14 mouse cellular contexts compared by ENCODE assay signal in genomic region chr5:8669606-8670005, GRCm38 (mm10). TPM values are rescaled to one million over a fixed set of nuclear protein-coding genes. Genes with fewer than 3 reads are reported as not detected.
"Had no signal": no experiment of that assay in that cellular context is flagged by ENCODE, and none has a peak within 500 bp of the region (broad histone marks: within the 10 kb centered on the region; RNA-seq: fewer than 3 reads in every experiment).

No protein-coding gene starts in this region.

- H3K27me3 ChIP-seq: limb, embryonic 12.5 days; liver, embryonic 13.5 days; lung, embryonic 15.5 days; neural tube, embryonic 12.5 days had no signal

- H3K4me2 ChIP-seq: limb, embryonic 12.5 days; liver, embryonic 13.5 days; lung, embryonic 15.5 days; neural tube, embryonic 12.5 days had no signal

- H3K27ac ChIP-seq: limb, embryonic 12.5 days; liver, embryonic 13.5 days; lung, embryonic 15.5 days; neural tube, embryonic 12.5 days had no signal

- H3K9ac ChIP-seq: limb, embryonic 12.5 days; liver, embryonic 13.5 days; liver, postnatal 0 days; lung, embryonic 15.5 days; neural tube, embryonic 12.5 days had no signal

- H3K4me3 ChIP-seq: limb, embryonic 12.5 days; liver, embryonic 13.5 days; lung, embryonic 15.5 days; myocyte; neural tube, embryonic 12.5 days had no signal

- H3K4me1 ChIP-seq: limb, embryonic 12.5 days; liver, embryonic 13.5 days; lung, embryonic 15.5 days; neural tube, embryonic 12.5 days had no signal

- H3K36me3 ChIP-seq: limb, embryonic 12.5 days; liver, embryonic 13.5 days; lung, embryonic 15.5 days; neural tube, embryonic 12.5 days had no signal

- ATAC-seq: intestine, postnatal 0 days; liver, postnatal 0 days had no signal

- DNase-seq: kidney, adult 8-10 months; kidney, postnatal 25 days; liver; liver, embryonic 13.5 days; liver, postnatal 0 days; lung, postnatal 36 days; midbrain, embryonic 14.5 days; retina, postnatal 1 day; right cerebral cortex, postnatal 14 days had no signal

- H3K9me3 ChIP-seq: limb, embryonic 12.5 days; liver, embryonic 13.5 days; lung, embryonic 15.5 days; neural tube, embryonic 12.5 days had no signal

RNA-seq across cellular contexts. Expression of gene Rundc3b, which starts 46.9 kb away (rescaled TPM):
- polyA plus RNA-seq: myocyte had no signal
